11 mouse cellular contexts compared by ENCODE assay signal in the genomic region with DNA sequence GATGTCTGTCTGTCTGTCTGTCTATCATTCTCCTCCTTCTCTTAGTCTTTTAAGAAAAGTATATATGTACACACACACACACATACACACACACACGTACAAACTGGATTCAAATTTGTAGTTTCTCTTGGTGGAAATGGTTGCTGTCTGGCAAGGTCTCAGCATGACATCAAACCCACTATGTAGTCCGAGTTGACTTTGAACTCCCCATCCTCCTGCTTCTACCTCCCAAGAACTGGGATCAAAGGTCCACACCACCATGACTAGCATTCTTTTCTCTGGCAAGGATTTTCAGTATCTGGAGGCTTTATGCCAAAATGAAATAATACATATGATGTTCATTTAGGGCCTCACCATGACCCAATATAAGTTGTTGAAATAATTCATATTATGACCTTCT. TPM values are rescaled to one million over a fixed set of nuclear protein-coding genes. Genes with fewer than 3 reads are reported as not detected.
DNase-seq lines count a peak whose midpoint lies in the region; ATAC-seq and TF ChIP-seq lines count a peak whose summit lies in the region.
"Had no signal": no experiment of that assay in that cellular context is flagged by ENCODE, and none has a peak within 500 bp of the region (broad histone marks: within the 10 kb centered on the region; RNA-seq: fewer than 3 reads in every experiment).

No protein-coding gene starts in this region.

- TF ChIP-seq POLR2A in small intestine, adult 2 months (IDR thresholded peaks at IDR 0.05; ENCODE audit: low read depth, low read length) = no peak

- no peaks in the 10 kb centered on the region for H3K36me3 ChIP-seq in heart, embryonic 14.5 days (ENCODE audit: control insufficient read depth, insufficient read depth, low read length)
- H3K36me3 ChIP-seq in kidney, embryonic 16.5 days (ENCODE audit: insufficient read depth, low read length) = no peaks in the 10 kb centered on the region
- H3K36me3 ChIP-seq in embryonic facial prominence, embryonic 15.5 days = no peaks in the 10 kb centered on the region
- H3K36me3 ChIP-seq in small intestine, adult 2 months (ENCODE audit: control insufficient read depth, insufficient read depth, low read length) = no peaks in the 10 kb centered on the region
- H3K36me3 ChIP-seq: embryonic facial prominence, embryonic 12.5 days; liver, embryonic 13.5 days had no signal

- intact Hi-C loops in heart, postnatal 14 days (cut with DNase I) = loop anchor here (2.0 to 5.0 kb wide), 3 partner anchors 39 to 136 kb away; a partner anchor contains a TSS

- no peaks in the 10 kb centered on the region for H3K9me3 ChIP-seq in heart, embryonic 14.5 days (ENCODE audit: control insufficient read depth, low read length)
- H3K9me3 ChIP-seq in kidney, embryonic 16.5 days (ENCODE audit: low read length) = no peaks in the 10 kb centered on the region
- no peaks in the 10 kb centered on the region for H3K9me3 ChIP-seq in embryonic facial prominence, embryonic 15.5 days (replicated peaks)
- H3K9me3 ChIP-seq: embryonic facial prominence, embryonic 12.5 days; liver, embryonic 13.5 days had no signal

- peak overlapping the region; percentile 22; the same call in 1 of the 2 replicates for H3K9ac ChIP-seq in heart, embryonic 14.5 days (ENCODE audit: low read length)
- H3K9ac ChIP-seq in kidney, embryonic 16.5 days (replicated peaks; ENCODE audit: low read length) = no peak overlapping the region
- H3K9ac ChIP-seq in embryonic facial prominence, embryonic 15.5 days = no peak overlapping the region
- H3K9ac ChIP-seq: embryonic facial prominence, embryonic 12.5 days; forebrain, postnatal 0 days; liver, embryonic 13.5 days had no signal

- no peaks in the 10 kb centered on the region for H3K4me1 ChIP-seq in heart, embryonic 14.5 days (ENCODE audit: control insufficient read depth in 2 of 2, insufficient read depth in 2 of 2, low read length in 2 of 2)
- 0 out of 2 replicates have a peak, but pooled peaks cover 5% of the 10 kb centered on the region for H3K4me1 ChIP-seq in kidney, embryonic 16.5 days (ENCODE audit: insufficient read depth, low read length)
- peaks cover 9% of the 10 kb centered on the region; the same call in 1 of the 2 replicates for H3K4me1 ChIP-seq in embryonic facial prominence, embryonic 15.5 days
- no peaks in the 10 kb centered on the region for H3K4me1 ChIP-seq in small intestine, adult 2 months (ENCODE audit: control insufficient read depth, insufficient read depth, insufficient read length, low read length)

- no peak for TF ChIP-seq CTCF in small intestine, adult 2 months (IDR thresholded peaks at IDR 0.05; ENCODE audit: extremely low read depth, insufficient read length, insufficient replicate concordance, low read depth, low read length)

- WGBS in heart, embryonic 14.5 days = 71% methylated on average over 2 of the region's 2 CpGs
- WGBS in kidney, embryonic 16.5 days = 72% methylated on average over 2 of the region's 2 CpGs
- WGBS in embryonic facial prominence, embryonic 15.5 days = 52% methylated on average over 2 of the region's 2 CpGs
- 53% methylated on average over 2 of the region's 2 CpGs for WGBS in small intestine, adult 2 months

- H3K4me3 ChIP-seq in heart, embryonic 14.5 days (ENCODE audit: control insufficient read depth in 1 of 2, insufficient read depth in 1 of 2, low read depth in 1 of 2, low read length in 2 of 2) = 0 out of 4 replicates have a peak overlapping the region, but pooled peaks of 1 of the 2 experiments have one; percentile 6
- H3K4me3 ChIP-seq in kidney, embryonic 16.5 days (ENCODE audit: low read length) = no peak overlapping the region
- no peak overlapping the region for H3K4me3 ChIP-seq in embryonic facial prominence, embryonic 15.5 days (replicated peaks)
- no peak overlapping the region for H3K4me3 ChIP-seq in small intestine, adult 2 months (ENCODE audit: low read depth, low read length)
- H3K4me3 ChIP-seq: liver, embryonic 13.5 days had no signal

- ATAC-seq in heart, embryonic 14.5 days (ENCODE audit: insufficient number of reproducible peaks, insufficient read depth, low FRiP score, low read depth) = no peak
- no peak for ATAC-seq in kidney, embryonic 16.5 days (ENCODE audit: low FRiP score, low TSS enrichment)
- no peak for ATAC-seq in embryonic facial prominence, embryonic 15.5 days (ENCODE audit: insufficient number of reproducible peaks, low FRiP score, low TSS enrichment, low read depth)

- H3K27ac ChIP-seq in heart, embryonic 14.5 days (replicated peaks in 1 of 2; ENCODE audit: control insufficient read depth in 1 of 2, insufficient read depth in 1 of 2, low read depth in 2 of 2, low read length in 2 of 2) = peak overlapping the region in 1 of 2 experiments; percentile 51; a peak in 3 of 4 replicates
- no peak overlapping the region for H3K27ac ChIP-seq in kidney, embryonic 16.5 days (ENCODE audit: low read length)
- H3K27ac ChIP-seq in embryonic facial prominence, embryonic 15.5 days (replicated peaks) = peak overlapping the region; percentile 88
- peak overlapping the region; percentile 6; the same call in 1 of the 2 replicates for H3K27ac ChIP-seq in small intestine, adult 2 months (ENCODE audit: insufficient read depth, low read depth, low read length)
- H3K27ac ChIP-seq: embryonic facial prominence, embryonic 12.5 days; liver, embryonic 13.5 days had no signal

- H3K4me2 ChIP-seq in heart, embryonic 14.5 days (ENCODE audit: low read length) = no peak overlapping the region
- H3K4me2 ChIP-seq in kidney, embryonic 16.5 days (replicated peaks; ENCODE audit: low read depth, low read length) = no peak overlapping the region
- no peak overlapping the region for H3K4me2 ChIP-seq in embryonic facial prominence, embryonic 15.5 days (replicated peaks)

- DNase-seq in heart, postnatal 14 days = no peak
- DNase-seq in kidney, postnatal 14 days = peak; percentile 37
- DNase-seq in liver = no peak

- no peaks in the 10 kb centered on the region for H3K27me3 ChIP-seq in heart, embryonic 14.5 days (ENCODE audit: control insufficient read depth, insufficient read depth, low read length)
- H3K27me3 ChIP-seq in kidney, embryonic 16.5 days (ENCODE audit: insufficient read depth, low read length) = no peaks in the 10 kb centered on the region
- no peaks in the 10 kb centered on the region for H3K27me3 ChIP-seq in embryonic facial prominence, embryonic 15.5 days
- H3K27me3 ChIP-seq in small intestine, adult 2 months (ENCODE audit: control insufficient read depth, insufficient read depth, low read length) = no peaks in the 10 kb centered on the region
- H3K27me3 ChIP-seq: embryonic facial prominence, embryonic 12.5 days; liver, embryonic 13.5 days; Patski had no signal

RNA-seq across cellular contexts. Expression of a gene that starts 14.8 kb away (rescaled TPM):
- 59.4 and 63.9 TPM in 2 replicates for polyA plus RNA-seq in heart, embryonic 14.5 days (2014; fragmentation: Nextera tagmentation; extraction: Ambion mirVana)
- 100 to 1,000 TPM; 113 to 120 TPM for total RNA-seq in heart, postnatal 14 days (2021)
- 86.5 and 87.0 TPM in 2 replicates for polyA plus RNA-seq in kidney, embryonic 16.5 days (2015; fragmentation: Nextera tagmentation; extraction: Ambion mirVana)
- 94.9 and 114 TPM in 2 replicates for polyA plus RNA-seq in embryonic facial prominence, embryonic 15.5 days (2015; fragmentation: Nextera tagmentation; extraction: Ambion mirVana)
- 13.0 and 34.8 TPM in 2 replicates for polyA plus RNA-seq in small intestine, adult 2 months (2012; rRNA removed)

RNA-seq across cellular contexts. Expression of a gene that starts 42.0 kb away (rescaled TPM):
- polyA plus RNA-seq in heart, embryonic 14.5 days (2014; fragmentation: Nextera tagmentation; extraction: Ambion mirVana) = 27.1 and 28.7 TPM in 2 replicates
- total RNA-seq in heart, postnatal 14 days (2021) = 100 to 1,000 TPM; 103 to 111 TPM
- 33.4 and 34.5 TPM in 2 replicates for polyA plus RNA-seq in kidney, embryonic 16.5 days (2015; fragmentation: Nextera tagmentation; extraction: Ambion mirVana)
- polyA plus RNA-seq in embryonic facial prominence, embryonic 15.5 days (2015; fragmentation: Nextera tagmentation; extraction: Ambion mirVana) = 24.2 and 25.0 TPM in 2 replicates
- polyA plus RNA-seq in small intestine, adult 2 months (2012; rRNA removed) = 48.2 and 132 TPM in 2 replicates
